Mouse (Mus musculus) stomach, adult 2 months (tissue): ENCODE data around the gene Olfr1066. TPM values are rescaled to one million over a fixed set of nuclear protein-coding genes. Genes with fewer than 3 reads are reported as not detected.

ENCODE experiments used
- polyA plus RNA-seq: library from polyadenylated mRNA; depleted of rRNA; stranded (reverse); fragments of >200 nt; gene quantifications from 2 replicates; pipeline ENCODE4 v1.2.3, GENCODE M21; 2012; rRNA removed

The Olfr1066 gene
- polyA plus RNA-seq: not detected in 2 replicates

GRCm38 (mm10) chr2:86456169-86456568 is at the start of gene Olfr1066:
TSS of gene Olfr1066 (minus strand) at chr2:86456269.

GRCm38 (mm10) chr2:86487286-86487685 is 31.2 kb upstream of the Olfr1066 start, which contains the start of gene Olfr228:
TSS of gene Olfr228 (minus strand) at chr2:86487386.

GRCm38 (mm10) chr2:86450491-86450890 is 5.6 kb downstream of the Olfr1066 start, which contains the start of gene Olfr1065:
TSS of gene Olfr1065 (minus strand) at chr2:86450591.

GRCm38 (mm10) chr2:86426649-86427048 is 29.4 kb downstream of the Olfr1066 start, which contains the start of gene Olfr1062:
TSS of gene Olfr1062 (minus strand) at chr2:86426749.

GRCm38 (mm10) chr2:86413950-86414349 is 42.1 kb downstream of the Olfr1066 start, which contains the start of gene Olfr1061:
TSS of gene Olfr1061 (minus strand) at chr2:86414050.

Other genes starting within 250 kb of the Olfr1066 start
- gene Olfr1046, start 237.0 kb downstream of the Olfr1066 start, polyA plus RNA-seq: not detected in 2 replicates
- gene Olfr1047, start 224.9 kb downstream of the Olfr1066 start, polyA plus RNA-seq: not detected in 2 replicates
- not detected in 2 replicates for gene Olfr1048, start 216.0 kb downstream of the Olfr1066 start, polyA plus RNA-seq
- not detected in 2 replicates for gene Olfr1049, start 197.9 kb downstream of the Olfr1066 start, polyA plus RNA-seq
- not detected in 2 replicates for gene Olfr1051, start 177.2 kb downstream of the Olfr1066 start, polyA plus RNA-seq
- not detected in 2 replicates for gene Olfr1052, start 163.8 kb downstream of the Olfr1066 start, polyA plus RNA-seq
- not detected in 2 replicates for gene Olfr1053, start 141.0 kb downstream of the Olfr1066 start, polyA plus RNA-seq
- not detected in 2 replicates for gene Olfr1054, start 120.8 kb downstream of the Olfr1066 start, polyA plus RNA-seq
- not detected in 2 replicates for gene Olfr1055, start 106.0 kb downstream of the Olfr1066 start, polyA plus RNA-seq
- gene Olfr1056, start 93.8 kb downstream of the Olfr1066 start, polyA plus RNA-seq: not detected in 2 replicates
- gene Olfr1057, start 77.9 kb downstream of the Olfr1066 start, polyA plus RNA-seq: not detected in 2 replicates
- not detected in 2 replicates for gene Olfr1058, start 67.7 kb downstream of the Olfr1066 start, polyA plus RNA-seq
- gene Olfr1061, start 42.2 kb downstream of the Olfr1066 start, polyA plus RNA-seq: not detected in 2 replicates
- gene Olfr1062, start 29.5 kb downstream of the Olfr1066 start, polyA plus RNA-seq: not detected in 2 replicates
- gene Olfr1065, start 5.7 kb downstream of the Olfr1066 start, polyA plus RNA-seq: not detected in 2 replicates
- gene Olfr228, start 31.1 kb upstream of the Olfr1066 start, polyA plus RNA-seq: not detected in 2 replicates
- gene Olfr1076, start 52.2 kb upstream of the Olfr1066 start, polyA plus RNA-seq: not detected in 2 replicates
- gene Olfr1079, start 86.2 kb upstream of the Olfr1066 start, polyA plus RNA-seq: not detected in 2 replicates
- gene Olfr1080, start 102.0 kb upstream of the Olfr1066 start, polyA plus RNA-seq: not detected in 2 replicates
- gene Olfr1082, start 142.7 kb upstream of the Olfr1066 start, polyA plus RNA-seq: not detected in 2 replicates
- gene Olfr1084, start 183.5 kb upstream of the Olfr1066 start, polyA plus RNA-seq: not detected in 2 replicates
- gene Olfr1085, start 205.8 kb upstream of the Olfr1066 start, polyA plus RNA-seq: not detected in 2 replicates
- not detected in 2 replicates for gene Olfr1086, start 223.8 kb upstream of the Olfr1066 start, polyA plus RNA-seq
- not detected in 2 replicates for gene Olfr1087, start 242.1 kb upstream of the Olfr1066 start, polyA plus RNA-seq